In the genomic region with DNA sequence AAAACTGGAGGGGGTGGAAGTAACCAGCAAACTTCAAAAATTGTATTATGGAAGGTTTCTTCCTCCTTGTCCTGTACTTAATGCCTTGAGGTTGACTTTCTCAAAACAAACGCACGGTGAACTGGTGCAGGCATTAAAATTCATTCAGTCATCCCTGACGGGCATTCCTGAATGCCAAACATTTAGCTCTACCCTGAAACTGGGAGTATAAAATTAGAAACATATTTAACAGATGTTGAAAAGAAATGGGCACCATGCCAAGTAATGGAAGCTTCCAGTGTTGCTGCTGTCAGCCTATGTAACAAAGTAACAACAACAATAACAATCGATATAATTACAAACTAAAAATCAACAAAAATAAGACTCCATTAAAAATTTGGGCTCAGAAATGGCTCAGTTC, we compare ENCODE assay signal across 25 mouse cellular contexts. TPM values are rescaled to one million over a fixed set of nuclear protein-coding genes. Genes with fewer than 3 reads are reported as not detected.
DNase-seq lines count a peak whose midpoint lies in the region; ATAC-seq lines count a peak whose summit lies in the region.
"Had no signal": no experiment of that assay in that cellular context is flagged by ENCODE, and none has a peak within 500 bp of the region (broad histone marks: within the 10 kb centered on the region; RNA-seq: fewer than 3 reads in every experiment).

No protein-coding gene starts in this region.

- H3K27ac ChIP-seq in heart, embryonic 14.5 days (replicated peaks in 1 of 2; ENCODE audit: control insufficient read depth in 1 of 2, insufficient read depth in 1 of 2, low read depth in 2 of 2, low read length in 2 of 2), result peak overlapping the region; percentile 20 to 77; a peak in 3 of 4 replicates
- no peak overlapping the region for H3K27ac ChIP-seq in heart, embryonic 10.5 days
- H3K27ac ChIP-seq in kidney, embryonic 16.5 days (ENCODE audit: low read length), result 0 out of 2 replicates have a peak overlapping the region, but pooled peaks have one; percentile 30
- H3K27ac ChIP-seq in embryonic facial prominence, embryonic 13.5 days, result 0 out of 2 replicates have a peak overlapping the region, but pooled peaks have one; percentile 18
- peak overlapping the region; percentile 50; the same call in 1 of the 2 replicates for H3K27ac ChIP-seq in limb, embryonic 12.5 days
- H3K27ac ChIP-seq: forebrain, embryonic 13.5 days; limb, embryonic 13.5 days; liver, embryonic 14.5 days; lung, embryonic 15.5 days; midbrain, embryonic 15.5 days; neural tube, embryonic 12.5 days had no signal

- H3K4me3 ChIP-seq in heart, embryonic 14.5 days (ENCODE audit: control insufficient read depth in 1 of 2, insufficient read depth in 1 of 2, low read depth in 1 of 2, low read length in 2 of 2), result no peak overlapping the region
- no peak overlapping the region for H3K4me3 ChIP-seq in heart, embryonic 10.5 days
- H3K4me3 ChIP-seq in kidney, embryonic 16.5 days (ENCODE audit: low read length), result no peak overlapping the region
- H3K4me3 ChIP-seq in embryonic facial prominence, embryonic 13.5 days, result no peak overlapping the region
- no peak overlapping the region for H3K4me3 ChIP-seq in limb, embryonic 12.5 days (replicated peaks)
- H3K4me3 ChIP-seq: forebrain, embryonic 13.5 days; limb, embryonic 13.5 days; lung, embryonic 15.5 days; midbrain, embryonic 15.5 days; neural tube, embryonic 12.5 days had no signal

- H3K9me3 ChIP-seq in heart, embryonic 14.5 days (ENCODE audit: control insufficient read depth, low read length), result no peaks in the 10 kb centered on the region
- H3K9me3 ChIP-seq in heart, embryonic 10.5 days, result no peaks in the 10 kb centered on the region
- no peaks in the 10 kb centered on the region for H3K9me3 ChIP-seq in kidney, embryonic 16.5 days (ENCODE audit: low read length)
- H3K9me3 ChIP-seq in embryonic facial prominence, embryonic 13.5 days, result no peaks in the 10 kb centered on the region
- no peaks in the 10 kb centered on the region for H3K9me3 ChIP-seq in limb, embryonic 12.5 days
- H3K9me3 ChIP-seq: forebrain, embryonic 13.5 days; limb, embryonic 13.5 days; lung, embryonic 15.5 days; midbrain, embryonic 15.5 days; neural tube, embryonic 12.5 days had no signal

- no peaks in the 10 kb centered on the region for H3K36me3 ChIP-seq in heart, embryonic 14.5 days (ENCODE audit: control insufficient read depth, insufficient read depth, low read length)
- H3K36me3 ChIP-seq in heart, embryonic 10.5 days, result no peaks in the 10 kb centered on the region
- no peaks in the 10 kb centered on the region for H3K36me3 ChIP-seq in kidney, embryonic 16.5 days (ENCODE audit: insufficient read depth, low read length)
- H3K36me3 ChIP-seq in embryonic facial prominence, embryonic 13.5 days, result no peaks in the 10 kb centered on the region
- no peaks in the 10 kb centered on the region for H3K36me3 ChIP-seq in limb, embryonic 12.5 days
- H3K36me3 ChIP-seq: limb, embryonic 13.5 days; lung, embryonic 15.5 days; midbrain, embryonic 15.5 days; neural tube, embryonic 12.5 days had no signal

- peaks cover 7 to 28% of the 10 kb centered on the region in 2 experiments for H3K4me1 ChIP-seq in heart, embryonic 14.5 days (ENCODE audit: control insufficient read depth in 2 of 2, insufficient read depth in 2 of 2, low read length in 2 of 2)
- H3K4me1 ChIP-seq in heart, embryonic 10.5 days, result no peaks in the 10 kb centered on the region
- H3K4me1 ChIP-seq in kidney, embryonic 16.5 days (ENCODE audit: insufficient read depth, low read length), result peaks cover 23% of the 10 kb centered on the region
- H3K4me1 ChIP-seq in embryonic facial prominence, embryonic 13.5 days, result peaks cover 30% of the 10 kb centered on the region
- H3K4me1 ChIP-seq in limb, embryonic 12.5 days (replicated peaks), result peaks cover 46% of the 10 kb centered on the region
- H3K4me1 ChIP-seq: forebrain, embryonic 13.5 days; midbrain, embryonic 15.5 days; neural tube, embryonic 12.5 days had no signal

- ATAC-seq in heart, embryonic 14.5 days (ENCODE audit: insufficient number of reproducible peaks, insufficient read depth, low FRiP score, low read depth), result no peak
- no peak for ATAC-seq in kidney, embryonic 16.5 days (ENCODE audit: low FRiP score, low TSS enrichment)
- 0 out of 2 replicates have a peak, but pooled peaks have one; percentile 21 for ATAC-seq in embryonic facial prominence, embryonic 13.5 days (ENCODE audit: insufficient number of reproducible peaks, insufficient read depth, low FRiP score, low TSS enrichment, low read depth)
- ATAC-seq in limb, embryonic 12.5 days (ENCODE audit: insufficient number of reproducible peaks, insufficient read depth, low FRiP score, low TSS enrichment, low read depth), result no peak
- ATAC-seq: forebrain, embryonic 13.5 days; hindbrain, embryonic 16.5 days; intestine, embryonic 16.5 days; midbrain, embryonic 15.5 days had no signal

- peak overlapping the region; percentile 40 for H3K4me2 ChIP-seq in heart, embryonic 14.5 days (ENCODE audit: low read length)
- H3K4me2 ChIP-seq in kidney, embryonic 16.5 days (replicated peaks; ENCODE audit: low read depth, low read length), result no peak overlapping the region
- 0 out of 2 replicates have a peak overlapping the region, but pooled peaks have one; percentile 1 for H3K4me2 ChIP-seq in embryonic facial prominence, embryonic 13.5 days
- no peak overlapping the region for H3K4me2 ChIP-seq in limb, embryonic 12.5 days
- H3K4me2 ChIP-seq: forebrain, embryonic 13.5 days; limb, embryonic 13.5 days; lung, embryonic 15.5 days; midbrain, embryonic 15.5 days; neural tube, embryonic 12.5 days had no signal

- WGBS in heart, embryonic 14.5 days, result 30% methylated on average over 4 of the region's 4 CpGs
- WGBS in heart, embryonic 10.5 days, result 61% methylated on average over 4 of the region's 4 CpGs
- 41% methylated on average over 4 of the region's 4 CpGs for WGBS in kidney, embryonic 16.5 days
- 16% methylated on average over 4 of the region's 4 CpGs for WGBS in embryonic facial prominence, embryonic 13.5 days
- WGBS in limb, embryonic 12.5 days, result 33% methylated on average over 4 of the region's 4 CpGs

- peak overlapping the region; percentile 46; the same call in 1 of the 2 replicates for H3K9ac ChIP-seq in heart, embryonic 14.5 days (ENCODE audit: low read length)
- H3K9ac ChIP-seq in kidney, embryonic 16.5 days (replicated peaks; ENCODE audit: low read length), result no peak overlapping the region
- no peak overlapping the region for H3K9ac ChIP-seq in embryonic facial prominence, embryonic 13.5 days
- H3K9ac ChIP-seq in limb, embryonic 12.5 days (replicated peaks), result no peak overlapping the region
- H3K9ac ChIP-seq: forebrain, embryonic 13.5 days; limb, embryonic 13.5 days; liver, embryonic 14.5 days; lung, embryonic 15.5 days; midbrain, embryonic 15.5 days; neural tube, embryonic 12.5 days had no signal

- DNase-seq in heart, embryonic 10.5 days (ENCODE audit: low spot score), result no peak
- no peak for DNase-seq in kidney, postnatal 10 days
- DNase-seq in right cerebral cortex, postnatal 10 days (ENCODE audit: low spot score in 2 of 2), result no peak
- no peak for DNase-seq in Muller cell, postnatal 12 days (ENCODE audit: inconsistent ontology term)
- DNase-seq: adrenal gland, postnatal 25 days; cerebellum, adult 8-10 months; cerebellum, postnatal 36 days; gastrocnemius, postnatal 14 days; heart, adult 11 months; layer of hippocampus, postnatal 36 days; lung, postnatal 4 days; retina, postnatal 1 day; thymus, postnatal 25 days had no signal

- H3K27me3 ChIP-seq in heart, embryonic 14.5 days (ENCODE audit: control insufficient read depth, insufficient read depth, low read length), result no peaks in the 10 kb centered on the region
- H3K27me3 ChIP-seq in heart, embryonic 10.5 days (ENCODE audit: insufficient read depth, poor library complexity, severe bottlenecking), result no peaks in the 10 kb centered on the region
- H3K27me3 ChIP-seq in kidney, embryonic 16.5 days (ENCODE audit: insufficient read depth, low read length), result no peaks in the 10 kb centered on the region; the same call in 1 of the 2 replicates
- no peaks in the 10 kb centered on the region for H3K27me3 ChIP-seq in embryonic facial prominence, embryonic 13.5 days
- no peaks in the 10 kb centered on the region for H3K27me3 ChIP-seq in limb, embryonic 12.5 days
- H3K27me3 ChIP-seq: forebrain, embryonic 13.5 days; limb, embryonic 13.5 days; lung, embryonic 15.5 days; midbrain, embryonic 15.5 days; neural tube, embryonic 12.5 days had no signal

RNA-seq across cellular contexts. Expression of a gene that starts 14.5 kb away (rescaled TPM):
- polyA plus RNA-seq in heart, embryonic 14.5 days (2014; fragmentation: Nextera tagmentation; extraction: Ambion mirVana), result 35.1 and 35.9 TPM in 2 replicates
- 8.0 and 8.8 TPM in 2 replicates for polyA plus RNA-seq in heart, embryonic 10.5 days (2016; fragmentation: Nextera tagmentation; extraction: Ambion mirVana)
- 21.9 and 23.6 TPM in 2 replicates for polyA plus RNA-seq in kidney, embryonic 16.5 days (2015; fragmentation: Nextera tagmentation; extraction: Ambion mirVana)
- 38.5 and 39.3 TPM in 2 replicates for polyA plus RNA-seq in embryonic facial prominence, embryonic 13.5 days (2015; fragmentation: Nextera tagmentation; extraction: Ambion mirVana)
- polyA plus RNA-seq in limb, embryonic 12.5 days (2016; fragmentation: Nextera tagmentation; extraction: Ambion mirVana), result 23.8 and 25.6 TPM in 2 replicates

Comparison
In these comparisons a context has a peak if more than half of its experiments do, and no peak if none do; other contexts are left out.
1. H3K4me2 ChIP-seq: peak in heart, embryonic 14.5 days (single experiment) and embryonic facial prominence, embryonic 13.5 days (single experiment); none in kidney, embryonic 16.5 days (single experiment) and limb, embryonic 12.5 days (single experiment).